Mouse (Mus musculus) brain, embryonic 18.5 days (tissue): ENCODE data around the gene Dtx2.
"Not testable (repeated sequence)": the region's sequence is repeated elsewhere in the genome, so short reads cannot be mapped to it uniquely, and the experiment has no call there.

Experiments used
- DNase-seq: peaks from one replicate; pipeline ENCODE4 v3.0.0-alpha.2; 2012; ENCODE audit warnings: low read depth, low spot score

The Dtx2 gene

DNA sequence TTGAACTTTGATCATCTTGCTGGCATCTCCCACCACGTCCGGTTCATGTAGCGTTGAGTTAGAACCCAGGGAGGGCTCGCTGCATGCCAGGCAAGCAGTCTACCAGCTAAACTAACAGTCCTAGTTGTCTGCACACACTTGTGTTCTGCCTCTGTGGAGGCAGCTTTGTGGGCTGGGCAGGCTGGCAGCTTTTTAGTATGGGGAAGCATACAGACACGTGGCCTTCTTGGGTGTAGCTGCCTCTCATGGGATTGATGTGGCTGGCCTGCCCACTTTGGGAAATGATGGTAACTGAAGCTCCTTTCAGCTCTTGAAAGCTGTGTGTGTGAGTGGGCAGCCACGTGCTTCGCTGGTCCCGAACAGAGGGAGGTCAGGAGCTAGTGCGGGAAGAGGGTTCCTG is 32.3 kb downstream of the Dtx2 start:
- no peak for DNase-seq

DNA sequence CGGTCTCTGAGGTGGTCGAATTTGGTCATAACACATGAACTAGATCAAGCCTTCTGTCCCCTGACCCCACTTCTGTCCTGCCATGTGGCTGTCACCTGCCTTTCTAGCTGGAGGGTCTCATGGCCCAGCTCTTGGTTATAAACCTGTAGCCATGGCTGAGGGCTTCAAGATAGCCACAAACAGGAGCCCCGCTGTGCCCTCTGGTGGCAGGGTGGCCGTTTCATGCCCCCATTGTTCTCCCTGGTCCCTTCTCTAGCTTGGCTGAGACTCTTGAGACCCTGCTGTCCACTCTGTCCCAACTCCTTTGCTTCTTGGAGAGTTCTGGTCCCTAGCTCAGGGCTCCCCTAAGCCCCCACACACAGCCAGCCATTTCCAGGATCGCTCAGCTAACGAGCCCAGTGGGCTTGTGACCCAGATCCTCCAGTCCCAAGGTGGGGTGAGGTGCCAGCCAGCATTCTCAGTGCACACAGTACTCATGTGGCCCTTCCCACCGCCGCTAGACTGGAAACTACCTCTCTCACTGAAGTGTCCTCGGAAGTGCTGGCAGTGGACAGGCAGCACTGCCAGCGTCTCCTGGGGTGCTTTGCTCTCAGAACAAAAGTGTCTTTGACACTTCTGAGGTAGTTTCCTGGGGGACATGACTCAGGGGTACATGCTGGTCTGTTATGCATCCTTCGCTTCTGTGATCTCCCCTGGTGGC is 33.2 kb downstream of the Dtx2 start:
- no peak for DNase-seq

GRCm38 (mm10) chr5:136034868-136035267 is 40.3 kb downstream of the Dtx2 start:
- DNase-seq = no peak

GRCm38 (mm10) chr5:136035285-136035684 is 40.7 kb downstream of the Dtx2 start:
- DNase-seq = no peak

DNA sequence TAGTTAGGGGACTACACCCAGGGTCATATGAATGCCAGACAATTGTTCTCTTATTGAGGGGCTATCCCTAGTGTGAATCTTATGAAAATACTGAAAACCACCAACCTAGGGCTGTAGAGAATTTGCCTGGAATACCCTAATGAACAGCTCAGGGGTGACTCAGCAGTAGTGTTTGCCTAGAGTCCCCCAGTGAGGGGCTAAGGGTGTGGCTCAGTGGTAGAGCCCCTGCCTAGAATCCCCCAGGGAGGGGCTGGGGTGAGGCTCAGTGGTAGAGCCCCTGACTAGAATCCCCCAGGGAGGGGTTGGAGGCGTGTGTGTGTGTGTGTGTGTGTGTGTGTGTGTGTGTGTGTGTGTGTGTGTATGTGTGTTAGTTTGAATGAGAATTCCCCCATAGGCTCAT is 42.1 kb downstream of the Dtx2 start:
- DNase-seq = no peak

- no peak for DNase-seq
These were observed 43.9 kb downstream of the Dtx2 start, which contains the start of gene Upk3b for GRCm38 (mm10) chr5:136038258-136039214. TSS of gene Upk3b (plus strand) at chr5:136038496.

DNA sequence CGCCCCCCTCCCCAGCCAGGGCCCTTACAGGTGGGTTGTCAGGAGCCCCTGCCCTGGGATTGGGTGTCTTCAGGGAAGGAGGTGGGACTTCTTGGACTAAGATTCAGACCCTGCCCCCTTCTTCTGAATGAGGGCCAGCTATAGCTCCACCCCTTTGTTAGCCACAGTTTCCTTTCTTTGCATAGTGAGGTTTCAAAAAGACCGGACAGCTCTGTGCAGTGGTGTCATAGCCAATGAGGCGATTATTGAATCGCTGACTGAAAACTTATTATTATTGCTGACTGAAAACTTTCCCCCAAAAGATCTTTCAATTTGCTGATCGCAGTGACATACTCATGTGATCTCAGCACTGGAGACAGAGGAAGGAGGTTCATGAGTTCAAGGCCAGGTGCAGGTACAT is 45.6 kb downstream of the Dtx2 start:
- DNase-seq = no peak

DNA sequence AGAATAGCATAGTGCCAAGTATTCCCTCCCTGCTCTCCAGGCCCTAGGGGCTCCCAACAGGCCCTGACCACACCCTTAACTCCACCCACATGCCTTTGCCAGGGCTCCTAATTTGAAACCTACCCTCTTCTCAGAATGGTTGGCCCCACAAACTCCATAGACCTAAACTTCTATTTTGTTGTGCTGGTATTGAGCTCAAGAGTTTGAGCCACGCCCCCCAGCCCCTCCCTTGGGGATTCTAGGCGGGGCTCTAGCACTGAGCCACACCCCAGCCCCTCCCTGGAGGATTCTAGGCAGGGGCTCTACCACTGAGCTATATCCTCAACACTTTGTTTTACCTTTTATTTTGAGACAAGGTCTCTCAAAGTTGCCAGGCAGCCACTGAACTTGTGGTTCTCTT is 46.7 kb downstream of the Dtx2 start:
- DNase-seq = no peak

GRCm38 (mm10) chr5:136041666-136042065 is 47.1 kb downstream of the Dtx2 start:
- DNase-seq = no peak

DNA sequence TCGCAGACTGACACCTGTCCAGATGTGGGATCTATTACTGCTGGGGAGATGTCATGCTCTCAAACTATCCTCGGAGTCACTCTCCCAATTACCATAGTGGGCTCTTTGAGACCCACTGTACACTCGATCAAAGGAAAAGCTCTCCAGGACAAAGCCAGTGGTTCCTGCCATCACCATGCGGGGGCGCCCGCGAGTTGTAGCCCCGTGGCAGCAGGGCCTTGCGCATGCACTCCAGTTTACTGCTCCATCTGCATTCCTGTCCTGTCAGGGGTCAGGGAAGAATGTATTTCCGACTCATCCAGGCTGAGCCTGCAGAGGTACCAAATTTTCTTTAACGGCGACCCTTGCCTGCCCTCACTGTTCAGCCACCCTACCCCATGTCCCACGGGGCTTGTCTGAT is 50.3 kb downstream of the Dtx2 start:
- no peak for DNase-seq

- DNase-seq = no peak
These were observed 50.8 kb downstream of the Dtx2 start for GRCm38 (mm10) chr5:136045408-136045807.

GRCm38 (mm10) chr5:136045987-136046386 is 51.4 kb downstream of the Dtx2 start:
- no peak for DNase-seq

GRCm38 (mm10) chr5:136048541-136048940 is 53.9 kb downstream of the Dtx2 start:
- DNase-seq = not testable (repeated sequence)

DNA sequence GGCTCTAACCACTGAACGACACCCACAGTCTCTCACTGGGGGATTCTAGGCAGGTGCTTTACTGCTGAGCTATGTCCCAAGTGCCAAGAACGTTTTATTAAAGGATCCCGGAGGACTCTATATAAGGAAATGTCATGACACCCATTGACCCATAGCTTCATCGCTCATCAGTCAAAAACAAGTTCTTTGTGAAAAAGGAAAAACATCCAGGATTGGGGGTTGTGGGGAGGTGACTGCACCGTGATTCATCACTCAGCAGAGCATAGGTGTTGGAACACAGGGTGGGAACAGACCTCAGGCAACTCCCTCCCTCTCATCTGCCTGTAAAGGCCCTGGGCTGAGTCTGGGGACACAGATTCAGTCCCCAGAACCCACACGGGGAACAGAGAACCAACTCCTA is 55.3 kb downstream of the Dtx2 start:
- DNase-seq = no peak

DNA sequence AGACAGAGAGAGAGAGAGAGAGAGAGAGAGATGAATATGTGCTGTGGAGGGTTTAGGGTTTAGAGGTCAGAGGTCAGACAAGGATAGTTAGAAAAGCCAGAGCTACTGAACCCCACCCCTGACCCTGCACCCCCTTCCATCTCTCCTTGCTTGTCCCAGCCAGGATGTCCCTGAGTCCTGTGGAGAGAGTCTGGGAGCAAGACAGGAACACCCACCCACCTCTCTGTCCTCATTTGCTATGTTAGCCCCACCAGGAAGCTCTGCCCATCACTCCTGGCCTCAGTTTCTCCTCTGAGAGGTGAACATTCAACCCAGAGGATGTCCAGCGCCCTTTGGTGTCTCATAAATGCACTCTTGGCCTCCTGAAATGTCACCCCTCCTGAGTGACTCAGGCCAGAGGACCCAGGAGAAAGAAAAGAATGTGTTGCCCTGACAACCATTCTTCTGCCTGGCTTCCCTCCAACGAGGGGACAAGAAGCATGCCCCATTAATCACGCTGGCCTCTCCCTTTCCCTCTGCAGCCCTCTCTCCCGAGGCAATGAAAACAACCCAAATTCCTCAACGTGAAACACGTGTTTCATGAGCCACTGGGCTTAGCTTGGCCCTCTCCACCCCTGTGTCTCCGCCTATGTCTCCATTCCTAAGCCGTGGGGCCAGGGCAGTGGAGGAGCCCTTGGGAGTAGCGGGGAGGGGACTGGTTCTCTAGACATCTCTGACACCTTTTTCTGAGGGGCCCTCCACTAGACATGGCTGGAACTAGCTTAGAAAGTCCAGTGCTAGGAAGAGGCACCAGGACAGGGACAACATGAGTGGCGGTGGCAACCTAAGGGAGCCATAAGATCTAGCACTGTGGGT is 56.9 kb downstream of the Dtx2 start:
- no peak for DNase-seq

DNA sequence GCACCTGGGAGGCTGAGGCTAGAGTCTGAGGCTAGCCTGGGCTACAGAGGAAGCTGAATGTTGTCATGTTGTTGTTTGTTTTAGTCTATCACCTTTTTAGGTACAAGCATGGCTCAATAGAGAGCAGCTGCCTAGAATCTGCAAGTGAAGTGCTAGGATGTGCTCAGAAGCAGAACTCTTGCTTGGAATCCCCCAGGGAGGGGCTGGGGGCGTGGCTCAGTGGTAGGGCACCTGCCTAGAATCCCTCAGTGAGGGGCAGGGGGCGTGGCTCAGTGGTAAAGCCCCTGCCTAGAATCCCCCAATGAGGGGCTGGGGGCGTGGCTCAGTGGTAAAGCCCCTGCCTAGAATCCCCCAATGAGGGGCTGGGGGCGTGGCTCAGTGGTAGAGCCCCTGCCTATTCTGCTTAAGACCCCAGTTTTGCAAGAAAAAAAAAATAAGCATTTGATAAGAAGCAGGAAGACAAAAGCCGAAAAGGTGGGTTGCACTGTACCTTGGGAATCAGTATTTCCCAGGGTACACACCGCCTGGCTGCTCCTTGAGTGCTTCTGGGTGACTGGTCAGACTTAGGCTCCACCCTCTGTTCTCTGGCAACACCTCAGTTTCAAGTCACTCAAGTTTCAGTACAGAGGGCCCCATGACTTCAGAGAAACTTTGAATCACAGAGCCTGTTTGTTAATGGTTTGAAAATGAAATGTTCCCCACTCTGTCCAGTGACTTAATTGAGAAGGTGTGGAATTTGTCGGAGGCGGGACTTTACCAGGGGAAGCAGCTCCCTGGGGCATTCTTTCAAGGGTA is 58.5 kb downstream of the Dtx2 start:
- no peak for DNase-seq

GRCm38 (mm10) chr5:136054301-136055077 is 59.9 kb downstream of the Dtx2 start, which contains the start of gene Upk3bl:
TSS of gene Upk3bl (plus strand) at chr5:136054492.
- no peak for DNase-seq

DNA sequence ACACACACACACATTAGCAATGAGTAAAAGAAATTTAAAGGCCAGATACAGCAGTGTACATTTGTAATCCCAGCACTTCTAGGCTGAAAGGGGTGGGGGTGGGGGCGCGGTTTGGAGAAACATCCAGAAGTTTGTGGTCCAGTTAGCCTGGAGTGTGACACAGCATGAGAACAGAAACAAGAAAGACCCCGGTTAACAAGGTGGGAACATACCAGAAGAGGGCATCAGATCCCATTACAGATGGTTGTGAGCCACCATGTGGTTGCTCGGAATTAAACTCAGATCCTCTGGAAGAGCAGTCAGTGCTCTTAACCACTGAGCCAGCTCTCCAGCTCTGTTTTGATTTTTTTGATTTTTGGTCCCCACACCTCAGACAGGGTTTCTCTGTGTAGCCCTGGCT is 61.5 kb downstream of the Dtx2 start:
- DNase-seq = no peak

DNA sequence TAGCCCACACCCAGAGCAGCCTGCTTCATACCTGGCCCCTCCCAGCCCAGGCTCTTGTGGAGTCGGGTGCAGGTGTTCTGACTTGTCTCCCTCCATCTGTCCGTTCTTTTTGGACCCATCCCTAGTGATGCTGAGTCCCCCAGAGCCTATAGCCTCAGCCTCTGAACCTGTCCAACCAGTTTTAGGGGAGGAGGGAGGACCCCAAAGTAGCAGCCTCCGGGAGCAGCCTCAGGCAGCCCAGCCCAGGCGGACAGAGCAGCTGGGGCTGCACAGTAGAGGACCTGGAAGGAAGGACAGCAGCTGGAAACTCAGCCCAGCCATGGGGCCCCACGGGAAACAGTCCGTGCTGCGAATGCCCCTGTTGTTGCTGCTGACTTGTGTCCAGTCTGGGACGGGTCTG is 62.5 kb downstream of the Dtx2 start:
- DNase-seq = no peak

DNA sequence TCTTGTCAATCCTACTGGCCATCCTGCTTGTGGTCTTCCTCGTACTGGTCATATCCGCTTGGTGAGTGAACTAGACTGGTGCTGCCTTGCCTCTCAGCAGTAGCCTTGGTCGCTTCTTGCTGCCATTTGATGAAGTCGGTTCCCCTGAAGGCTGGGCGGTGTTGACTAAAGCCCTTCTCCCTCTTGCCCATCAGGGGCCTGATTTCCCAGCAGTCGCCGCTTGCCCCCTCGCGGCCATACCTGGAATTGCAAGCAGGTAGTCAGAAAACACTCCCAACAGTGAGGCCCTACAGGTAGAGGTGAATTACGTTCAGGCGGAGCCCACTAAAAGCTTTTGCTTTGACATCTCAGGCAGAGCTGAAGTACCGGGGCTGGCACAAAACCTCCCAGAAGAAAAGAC is 67.0 kb downstream of the Dtx2 start:
- no peak for DNase-seq
